Mouse (Mus musculus) stomach, embryonic 14.5 days (tissue): ENCODE measurements at regions not wholly inside any gene's neighbourhood (a gene's known extent, or its start where the extent isn't known, plus 50 kb on each side); places are given as distances from the start of the nearest gene placed in this dataset.
A peak's percentile ranks its signal among the peaks of the same experiment; 100 is the strongest.

Source experiments
- ATAC-seq: fragments of 200-750 bp; cut with Nextera tagmentation; 2 replicates; pipeline ENCODE4 v1.8.0; 2017; ENCODE audit warnings: low read depth, moderate TSS enrichment; ENCODE audit not compliant: insufficient number of reproducible peaks, insufficient read depth, low FRiP score
- H3K27ac ChIP-seq: fragments of 300-500 bp; sonication (generic); 2 replicates; pipeline ENCODE4 v1.5.1; 2014; ENCODE audit warnings: mild to moderate bottlenecking, low read length, moderate library complexity, mixed read lengths
- H3K27me3 ChIP-seq: fragments of 300-500 bp; sonication (generic); 2 replicates; pipeline ENCODE4 v1.6.1; 2014; ENCODE audit warnings: low read length, control low read depth, mixed read lengths; ENCODE audit not compliant: control insufficient read depth, insufficient read depth
- H3K36me3 ChIP-seq: fragments of 300-500 bp; sonication (generic); 2 replicates; pipeline ENCODE4 v1.6.1; 2014; ENCODE audit warnings: mild to moderate bottlenecking, control low read depth, low read length, moderate library complexity, mixed read lengths; ENCODE audit not compliant: control insufficient read depth, insufficient read depth
- H3K4me1 ChIP-seq: fragments of 300-500 bp; sonication (generic); 2 replicates; pipeline ENCODE4 v1.6.1; 2014; ENCODE audit warnings: low read length, control low read depth, mixed read lengths; ENCODE audit not compliant: control insufficient read depth, insufficient read depth
- H3K4me2 ChIP-seq: fragments of 300-500 bp; sonication (generic); replicated peaks from 2 replicates; pipeline ENCODE4 v1.6.1; 2014; ENCODE audit warnings: low read depth, low read length, control low read depth
- H3K4me3 ChIP-seq: fragments of 300-500 bp; sonication (generic); 2 replicates; pipeline ENCODE4 v1.5.1; 2014; ENCODE audit warnings: low read depth, low read length, control low read depth
- H3K9ac ChIP-seq: fragments of 300-500 bp; sonication (generic); replicated peaks from 2 replicates; pipeline ENCODE4 v1.6.1; 2014; ENCODE audit warnings: low read depth, mild to moderate bottlenecking, control low read depth, low read length, moderate library complexity, mixed read lengths
- H3K9me3 ChIP-seq: fragments of 300-500 bp; sonication (generic); 2 replicates; pipeline ENCODE4 v1.6.1; 2016; ENCODE audit warnings: low read depth, low read length, control low read depth; ENCODE audit not compliant: control insufficient read depth
- WGBS: fragments of 180-500 bp; shearing (Covaris S2); extraction: QIAGEN DNeasy Blood & Tissue Kit; methylation state at CpG from one replicate; pipeline ENCODE4 v1.1.7; 2014; 5-methylcytosine and 5-hydroxymethylcytosine counted together

DNA sequence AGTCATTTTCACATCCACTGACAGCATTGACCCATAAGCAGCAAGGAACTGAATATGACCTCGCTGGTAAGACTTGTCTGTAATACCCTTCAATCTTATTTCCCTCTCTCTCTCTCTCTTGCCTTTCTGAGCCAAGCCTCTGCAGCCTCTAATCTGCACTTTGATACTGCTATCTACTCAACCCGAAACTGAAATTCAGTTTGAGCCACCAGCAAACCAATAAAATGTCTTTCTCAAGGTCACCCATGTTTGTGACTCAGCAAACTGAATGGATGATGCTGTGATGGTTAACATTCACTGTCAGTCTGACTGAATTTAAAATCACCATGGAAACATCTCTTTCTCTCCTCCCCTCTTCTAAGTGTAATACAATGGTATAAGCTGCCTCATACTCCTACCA, 132.0 kb downstream of the Qdpr start:
- Histone ChIP-seq H3K4me2 (no peak overlapping the region), H3K36me3 (no peaks in the 10 kb centered on the region), H3K9me3 (no peaks in the 10 kb centered on the region), H3K27ac (no peak overlapping the region), H3K4me1 (no peaks in the 10 kb centered on the region), H3K4me3 (no peak overlapping the region), H3K27me3 (no peaks in the 10 kb centered on the region), H3K9ac (no peak overlapping the region)
- WGBS = 84% methylated on average over 2 of the region's 2 CpGs
- ATAC-seq = no peak

GRCm38 (mm10) chr5:45301120-45301519, 148.9 kb downstream of the Qdpr start:
- H3K9ac ChIP-seq = no peak overlapping the region
- no peaks in the 10 kb centered on the region for H3K36me3 ChIP-seq
- no peak for ATAC-seq
- H3K9me3 ChIP-seq = no peaks in the 10 kb centered on the region
- 78% methylated on average over 1 of the region's 1 CpGs for WGBS
- H3K4me1 ChIP-seq = no peaks in the 10 kb centered on the region
- no peak overlapping the region for H3K4me2 ChIP-seq
- no peak overlapping the region for H3K27ac ChIP-seq
- no peak overlapping the region for H3K4me3 ChIP-seq
- no peaks in the 10 kb centered on the region for H3K27me3 ChIP-seq

- Histone ChIP-seq H3K4me2 (no peak overlapping the region), H3K27ac (no peak overlapping the region), H3K4me1 (no peaks in the 10 kb centered on the region), H3K9me3 (no peaks in the 10 kb centered on the region), H3K9ac (no peak overlapping the region), H3K36me3 (no peaks in the 10 kb centered on the region), H3K27me3 (no peaks in the 10 kb centered on the region), H3K4me3 (no peak overlapping the region)
- 54% methylated on average over 2 of the region's 2 CpGs for WGBS
- ATAC-seq = no peak
Measured at GRCm38 (mm10) chr5:45298872-45299271, 151.2 kb downstream of the Qdpr start.

DNA sequence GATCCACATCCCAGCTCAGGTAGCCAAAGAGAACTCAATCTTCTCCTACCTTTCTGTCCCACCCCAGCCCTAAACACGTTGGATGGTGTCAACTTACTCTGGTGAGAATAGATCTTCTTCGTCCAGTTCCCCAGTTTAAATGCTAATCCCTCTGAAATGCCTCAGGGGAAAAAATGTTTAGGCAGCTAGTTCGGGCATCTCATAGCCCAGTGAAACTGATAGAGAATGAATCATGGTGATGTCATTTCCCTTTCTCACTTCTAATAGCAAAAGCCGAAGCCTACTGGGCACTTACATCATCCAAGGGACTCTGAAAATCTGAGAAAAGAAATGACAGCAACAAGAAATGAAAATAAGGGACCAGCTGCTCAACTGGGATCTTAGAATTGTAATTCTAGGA, 154.9 kb downstream of the Qdpr start:
- Histone ChIP-seq H3K36me3 (no peaks in the 10 kb centered on the region), H3K27ac (no peak overlapping the region), H3K9me3 (no peaks in the 10 kb centered on the region), H3K27me3 (no peaks in the 10 kb centered on the region), H3K4me2 (no peak overlapping the region), H3K4me1 (no peaks in the 10 kb centered on the region), H3K4me3 (no peak overlapping the region), H3K9ac (no peak overlapping the region)
- no peak for ATAC-seq
- WGBS = 57% methylated on average over 4 of the region's 4 CpGs

DNA sequence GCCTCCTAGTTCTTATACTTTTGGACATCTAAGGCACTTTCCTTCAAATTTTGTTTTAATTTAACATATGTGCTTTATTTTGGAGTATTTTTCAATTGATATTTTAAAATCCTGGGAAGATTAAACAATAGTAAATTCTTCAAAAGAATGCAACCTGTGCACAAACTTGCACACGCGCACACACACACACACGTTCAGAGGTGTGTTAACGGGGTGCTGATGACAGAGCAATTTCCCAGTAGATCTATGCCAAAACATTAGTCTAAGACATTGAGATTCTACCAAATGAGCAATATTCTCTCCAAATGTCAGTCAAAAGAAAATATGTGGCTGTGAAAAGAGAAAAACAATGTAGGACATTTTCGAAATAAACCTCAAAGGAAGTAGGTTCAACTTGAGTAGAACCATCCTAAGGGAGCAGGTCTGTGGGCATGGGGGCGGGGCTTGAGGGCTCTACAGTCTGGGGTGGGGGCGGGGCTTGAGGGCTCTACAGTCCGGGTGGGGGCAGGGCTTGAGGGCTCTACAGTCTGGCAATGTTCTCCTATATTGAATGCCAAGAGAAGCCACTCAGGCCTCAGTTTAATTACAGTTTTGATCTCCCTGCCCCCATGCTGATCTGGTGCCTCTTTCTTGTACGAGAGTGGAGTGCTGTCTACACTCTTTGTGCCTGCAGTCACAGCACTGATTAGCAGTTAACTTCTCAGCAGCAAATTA, 157.0 kb downstream of the Qdpr start:
- Histone ChIP-seq H3K27ac (no peak overlapping the region), H3K36me3 (no peaks in the 10 kb centered on the region), H3K27me3 (no peaks in the 10 kb centered on the region), H3K4me3 (no peak overlapping the region), H3K4me2 (no peak overlapping the region), H3K9me3 (no peaks in the 10 kb centered on the region), H3K9ac (no peak overlapping the region), H3K4me1 (no peaks in the 10 kb centered on the region)
- no peak for ATAC-seq
- WGBS = 77% methylated on average over 9 of the region's 9 CpGs

- Histone ChIP-seq H3K4me1 (no peaks in the 10 kb centered on the region), H3K27me3 (no peaks in the 10 kb centered on the region), H3K9me3 (no peaks in the 10 kb centered on the region), H3K27ac (no peak overlapping the region), H3K4me3 (no peak overlapping the region), H3K9ac (no peak overlapping the region), H3K36me3 (no peaks in the 10 kb centered on the region), H3K4me2 (no peak overlapping the region)
- 76% methylated on average over 1 of the region's 1 CpGs for WGBS
- ATAC-seq = 0 out of 2 replicates have a peak, but pooled peaks have one; percentile 33
Measured at GRCm38 (mm10) chr5:45292383-45292782, 157.7 kb downstream of the Qdpr start.

DNA sequence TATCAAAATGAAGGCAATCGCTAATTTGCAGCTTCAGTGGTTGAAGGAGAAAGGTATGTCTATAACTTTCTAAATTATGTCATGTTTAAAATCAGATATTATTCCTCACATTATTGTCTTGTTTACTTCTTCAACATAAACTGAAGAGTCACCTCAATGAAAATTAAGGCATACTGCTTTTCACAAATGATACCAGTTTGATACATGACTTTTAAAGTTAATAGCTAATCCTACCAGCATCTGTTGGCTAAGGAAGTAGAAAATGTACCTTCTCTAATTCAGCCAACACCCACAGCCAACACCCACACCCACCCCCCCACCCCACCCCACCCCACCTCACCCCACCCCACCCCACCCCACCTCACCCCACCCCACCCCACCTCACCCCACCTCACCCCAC, 158.3 kb downstream of the Qdpr start:
- no peaks in the 10 kb centered on the region for H3K4me1 ChIP-seq
- 94% methylated on average over 1 of the region's 1 CpGs for whole genome bisulfite sequencing

DNA sequence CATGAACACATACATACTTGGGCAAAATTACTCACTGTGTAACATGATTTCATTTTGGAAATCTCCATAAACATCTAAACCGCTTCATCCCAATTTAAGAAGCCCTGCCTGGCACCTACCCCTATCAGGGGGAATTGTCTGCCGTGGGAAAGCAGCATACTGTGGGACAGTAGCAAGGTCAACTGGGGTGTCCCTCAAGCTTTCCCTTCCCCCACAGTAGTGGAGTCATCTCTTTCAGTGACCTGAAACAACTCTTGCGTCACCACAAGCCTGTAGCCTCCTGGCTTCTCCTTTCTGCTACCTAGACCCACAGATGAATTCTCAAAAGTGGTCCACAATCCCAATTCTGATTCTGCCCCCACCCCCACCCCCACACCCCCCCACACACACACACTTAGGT, 158.8 kb downstream of the Qdpr start:
- Histone ChIP-seq H3K9ac (no peak overlapping the region), H3K4me3 (no peak overlapping the region), H3K4me2 (no peak overlapping the region), H3K27ac (no peak overlapping the region), H3K27me3 (no peaks in the 10 kb centered on the region), H3K9me3 (no peaks in the 10 kb centered on the region), H3K36me3 (no peaks in the 10 kb centered on the region), H3K4me1 (no peaks in the 10 kb centered on the region)
- WGBS = 88% methylated on average over 3 of the region's 3 CpGs
- ATAC-seq = no peak

More for the DNA sequence above, 158.3 kb downstream of the Qdpr start:
- Histone ChIP-seq H3K4me3 (no peak overlapping the region), H3K4me2 (no peak overlapping the region), H3K27ac (no peak overlapping the region), H3K36me3 (no peaks in the 10 kb centered on the region), H3K27me3 (no peaks in the 10 kb centered on the region), H3K9me3 (no peaks in the 10 kb centered on the region), H3K9ac (no peak overlapping the region)
- ATAC-seq = no peak

- no peaks in the 10 kb centered on the region for H3K36me3 ChIP-seq
- no peak overlapping the region for H3K4me3 ChIP-seq
- no peaks in the 10 kb centered on the region for H3K4me1 ChIP-seq
- no peak overlapping the region for H3K27ac ChIP-seq
- H3K9ac ChIP-seq = no peak overlapping the region
- no peaks in the 10 kb centered on the region for H3K27me3 ChIP-seq
- H3K4me2 ChIP-seq = no peak overlapping the region
- WGBS = 89% methylated on average over 8 of the region's 8 CpGs
- H3K9me3 ChIP-seq = no peaks in the 10 kb centered on the region
- no peak for ATAC-seq
Measured at GRCm38 (mm10) chr5:45286454-45286853, 163.6 kb downstream of the Qdpr start.
